In genomic region chr1:85901516-85902107, GRCm38 (mm10) we compare ENCODE assay signal across 9 mouse cellular contexts. TPM values are rescaled to one million over a fixed set of nuclear protein-coding genes. Genes with fewer than 3 reads are reported as not detected.
A peak's percentile ranks its signal among the peaks of the same experiment; 100 is the strongest.
DNase-seq lines count a peak whose midpoint lies in the region; ATAC-seq lines count a peak whose summit lies in the region.
"Had no signal": no experiment of that assay in that cellular context is flagged by ENCODE, and none has a peak within 500 bp of the region (broad histone marks: within the 10 kb centered on the region; RNA-seq: fewer than 3 reads in every experiment).

No protein-coding gene starts in this region.

- peak overlapping the region; percentile 61 for H3K27ac ChIP-seq in kidney, embryonic 16.5 days (ENCODE audit: low read length)
- peak overlapping the region; percentile 39 for H3K27ac ChIP-seq in midbrain, embryonic 12.5 days (replicated peaks)

- DNase-seq in kidney, adult 8-10 months: no peak
- DNase-seq in heart, adult 9 months (ENCODE audit: low spot score in 2 of 2): peak; percentile 38 to 49
- no peak for DNase-seq in left cerebral cortex, postnatal 10 days (ENCODE audit: extremely low spot score in 1 of 2, low spot score in 2 of 2)
- DNase-seq in liver: no peak
- no peak for DNase-seq in adrenal gland, postnatal 36 days

- H3K36me3 ChIP-seq in kidney, embryonic 16.5 days (ENCODE audit: insufficient read depth, low read length): peaks cover 37% of the 10 kb centered on the region
- peaks cover 35% of the 10 kb centered on the region for H3K36me3 ChIP-seq in midbrain, embryonic 12.5 days

- H3K4me1 ChIP-seq in kidney, embryonic 16.5 days (ENCODE audit: insufficient read depth, low read length): peaks cover 57% of the 10 kb centered on the region
- peaks cover 60% of the 10 kb centered on the region for H3K4me1 ChIP-seq in midbrain, embryonic 12.5 days

- no peak overlapping the region for H3K4me2 ChIP-seq in kidney, embryonic 16.5 days (replicated peaks; ENCODE audit: low read depth, low read length)
- H3K4me2 ChIP-seq in midbrain, embryonic 12.5 days (replicated peaks): no peak overlapping the region

- H3K9ac ChIP-seq in kidney, embryonic 16.5 days (replicated peaks; ENCODE audit: low read length): no peak overlapping the region
- H3K9ac ChIP-seq in midbrain, embryonic 12.5 days (replicated peaks): no peak overlapping the region

- no peaks in the 10 kb centered on the region for H3K27me3 ChIP-seq in kidney, embryonic 16.5 days (ENCODE audit: insufficient read depth, low read length)
- no peaks in the 10 kb centered on the region for H3K27me3 ChIP-seq in midbrain, embryonic 12.5 days

- peak; percentile 32 for ATAC-seq in kidney, embryonic 16.5 days (ENCODE audit: low FRiP score, low TSS enrichment)
- peak; percentile 30; the same call in 1 of the 2 replicates for ATAC-seq in common myeloid progenitor, adult 5-6 weeks (replicated peaks; ENCODE audit: low read depth, poor library complexity, severe bottlenecking)
- ATAC-seq in midbrain, embryonic 12.5 days (ENCODE audit: low FRiP score, low read depth): peak; percentile 47

- no peak overlapping the region for H3K4me3 ChIP-seq in kidney, embryonic 16.5 days (ENCODE audit: low read length)
- H3K4me3 ChIP-seq in midbrain, embryonic 12.5 days: no peak overlapping the region

- WGBS in kidney, embryonic 16.5 days: 42% methylated on average over 3 of the region's 3 CpGs
- WGBS in midbrain, embryonic 12.5 days: 79% methylated on average over 3 of the region's 3 CpGs

- H3K9me3 ChIP-seq in kidney, embryonic 16.5 days (ENCODE audit: low read length): no peaks in the 10 kb centered on the region
- no peaks in the 10 kb centered on the region for H3K9me3 ChIP-seq in midbrain, embryonic 12.5 days

- intact Hi-C loops in left cerebral cortex, postnatal 10 days (cut with DNase I): no loop called here

RNA-seq across cellular contexts. Expression of gene Itm2c, which starts 7.5 kb away (rescaled TPM):
- 248 and 269 TPM in 2 replicates for polyA plus RNA-seq in kidney, embryonic 16.5 days (2015; fragmentation: Nextera tagmentation; extraction: Ambion mirVana)
- total RNA-seq in common myeloid progenitor, adult 5-6 weeks (2017): 41.7 and 51.8 TPM in 2 replicates
- polyA plus RNA-seq in midbrain, embryonic 12.5 days (2016; fragmentation: Nextera tagmentation; extraction: Ambion mirVana): 146 and 163 TPM in 2 replicates
- total RNA-seq in left cerebral cortex, postnatal 10 days (2021): 100 to 1,000 TPM; 258 to 275 TPM
- 100 to 1,000 TPM; 508 to 581 TPM for total RNA-seq in adrenal gland, postnatal 36 days (2021)

RNA-seq across cellular contexts. Expression of gene 4933407L21Rik, which starts 26.7 kb away (rescaled TPM):
- polyA plus RNA-seq in kidney, embryonic 16.5 days (2015; fragmentation: Nextera tagmentation; extraction: Ambion mirVana): 1.6 TPM in 2 replicates
- not detected in 2 replicates for total RNA-seq in common myeloid progenitor, adult 5-6 weeks (2017)
- 2.4 and 3.0 TPM in 2 replicates for polyA plus RNA-seq in midbrain, embryonic 12.5 days (2016; fragmentation: Nextera tagmentation; extraction: Ambion mirVana)
- total RNA-seq in left cerebral cortex, postnatal 10 days (2021): 1 to 10 TPM; 6.3 to 7.8 TPM
- not detected for total RNA-seq in adrenal gland, postnatal 36 days (2021)
- total RNA-seq: liver, adult 2 months had no signal
- polyA plus RNA-seq: liver, adult 2 months had no signal

RNA-seq across cellular contexts. Expression of gene Gpr55, which starts 59.2 kb away (rescaled TPM):
- 0.14 TPM in 1 of 2 replicates, not detected in the other for polyA plus RNA-seq in kidney, embryonic 16.5 days (2015; fragmentation: Nextera tagmentation; extraction: Ambion mirVana)
- total RNA-seq in common myeloid progenitor, adult 5-6 weeks (2017): not detected in 2 replicates
- 0.05 and 0.08 TPM in 2 replicates for polyA plus RNA-seq in midbrain, embryonic 12.5 days (2016; fragmentation: Nextera tagmentation; extraction: Ambion mirVana)
- under 1 TPM in 1 of 2 experiments, not detected in 1; 0.08 TPM for total RNA-seq in left cerebral cortex, postnatal 10 days (2021)
- 1 to 10 TPM; 2.7 to 2.8 TPM for total RNA-seq in adrenal gland, postnatal 36 days (2021)

Comparison
In these comparisons a context has a peak if more than half of its experiments do, and no peak if none do; other contexts are left out.
1. DNase-seq: peak in heart, adult 9 months (2 of 2); none in kidney, adult 8-10 months (0 of 2), left cerebral cortex, postnatal 10 days (0 of 2), liver (single experiment) and adrenal gland, postnatal 36 days (0 of 2).
2. Peak in every context shown above with its lines, with median percentiles within 50 percentile points of each other: ATAC-seq.